11 mouse cellular contexts compared by ENCODE assay signal in genomic region chr1:38242559-38242958, GRCm38 (mm10).
DNase-seq lines count a peak whose midpoint lies in the region; ATAC-seq and TF ChIP-seq lines count a peak whose summit lies in the region.
"Had no signal": no experiment of that assay in that cellular context is flagged by ENCODE, and none has a peak within 500 bp of the region (broad histone marks: within the 10 kb centered on the region; RNA-seq: fewer than 3 reads in every experiment).

No protein-coding gene starts in this region.

- H3K27me3 ChIP-seq in intestine, embryonic 14.5 days (replicated peaks; ENCODE audit: control insufficient read depth, insufficient read depth, low read length): no peaks in the 10 kb centered on the region
- H3K27me3 ChIP-seq in intestine, postnatal 0 days (replicated peaks; ENCODE audit: control insufficient read depth, insufficient read depth, low read length): no peaks in the 10 kb centered on the region
- no peaks in the 10 kb centered on the region for H3K27me3 ChIP-seq in MEL (ENCODE audit: control insufficient read depth in 1 of 2, insufficient read depth in 2 of 2, low read length in 2 of 2)
- H3K27me3 ChIP-seq in liver, embryonic 16.5 days (ENCODE audit: control insufficient read depth, insufficient read depth, low read depth, low read length): no peaks in the 10 kb centered on the region
- H3K27me3 ChIP-seq: CH12.LX; hindbrain, embryonic 12.5 days had no signal

- H3K36me3 ChIP-seq in intestine, embryonic 14.5 days (ENCODE audit: control insufficient read depth, insufficient read depth, low read length): no peaks in the 10 kb centered on the region; the same call in 1 of the 2 replicates
- no peaks in the 10 kb centered on the region; the same call in 1 of the 2 replicates for H3K36me3 ChIP-seq in intestine, postnatal 0 days (ENCODE audit: control insufficient read depth, insufficient read depth)
- peaks cover 0 to 3% of the 10 kb centered on the region in 2 experiments; a peak in 3 of 4 replicates for H3K36me3 ChIP-seq in MEL (ENCODE audit: control insufficient read depth in 1 of 2, insufficient read depth in 2 of 2, low read length in 2 of 2)
- no peaks in the 10 kb centered on the region for H3K36me3 ChIP-seq in liver, embryonic 16.5 days (ENCODE audit: control insufficient read depth, insufficient read depth)
- H3K36me3 ChIP-seq: heart, embryonic 10.5 days; hindbrain, embryonic 12.5 days had no signal

- TF ChIP-seq RAD21 in MEL (IDR thresholded peaks at IDR 0.05; ENCODE audit: low read depth, low read length): no peak

- TF ChIP-seq EP300 in MEL (IDR thresholded peaks at IDR 0.05; ENCODE audit: low read depth in 1 of 2, low read length in 2 of 2): 0 out of 4 replicates have a peak, but pooled peaks of 1 of the 2 experiments have one; percentile 18

- H3K4me2 ChIP-seq in intestine, embryonic 14.5 days (ENCODE audit: low read length): no peak overlapping the region
- H3K4me2 ChIP-seq in intestine, postnatal 0 days (replicated peaks; ENCODE audit: low read depth): no peak overlapping the region
- no peak overlapping the region for H3K4me2 ChIP-seq in liver, embryonic 16.5 days (ENCODE audit: low read depth, low read length)
- H3K4me2 ChIP-seq: hindbrain, embryonic 12.5 days had no signal

- peak; percentile 61 for DNase-seq in intestine, embryonic 14.5 days (ENCODE audit: low spot score)
- peak; percentile 63 for DNase-seq in MEL (ENCODE audit: low read depth, low spot score)
- peak; percentile 84 for DNase-seq in adrenal gland, postnatal 14 days
- no peak for DNase-seq in layer of hippocampus, adult 9-10 months (ENCODE audit: low spot score)
- DNase-seq in layer of hippocampus, adult 9-11 months: no peak
- DNase-seq in B cell, adult 2 months: no peak

- H3K9me3 ChIP-seq in intestine, embryonic 14.5 days (ENCODE audit: control insufficient read depth, low read length): no peaks in the 10 kb centered on the region
- no peaks in the 10 kb centered on the region for H3K9me3 ChIP-seq in intestine, postnatal 0 days (ENCODE audit: control insufficient read depth)
- no peaks in the 10 kb centered on the region for H3K9me3 ChIP-seq in MEL (replicated peaks; ENCODE audit: insufficient read depth, low read length)
- H3K9me3 ChIP-seq in liver, embryonic 16.5 days (replicated peaks; ENCODE audit: control insufficient read depth, low read length): no peaks in the 10 kb centered on the region
- H3K9me3 ChIP-seq: heart, embryonic 10.5 days; hindbrain, embryonic 12.5 days had no signal

- H3K27ac ChIP-seq in intestine, embryonic 14.5 days (ENCODE audit: low read depth): no peak overlapping the region
- no peak overlapping the region for H3K27ac ChIP-seq in intestine, postnatal 0 days (ENCODE audit: low read depth, low read length)
- no peak overlapping the region for H3K27ac ChIP-seq in MEL (ENCODE audit: control insufficient read depth, low read depth, low read length)
- peak overlapping the region; percentile 76 for H3K27ac ChIP-seq in liver, embryonic 16.5 days (ENCODE audit: low read length)
- H3K27ac ChIP-seq: hindbrain, embryonic 12.5 days had no signal

- WGBS in intestine, embryonic 14.5 days: 27% methylated on average over 4 of the region's 4 CpGs
- WGBS in intestine, postnatal 0 days: 17% methylated on average over 4 of the region's 4 CpGs
- WGBS in liver, embryonic 16.5 days (ENCODE audit: insufficient replicate concordance): 15% methylated on average over 4 of the region's 4 CpGs

- 0 out of 2 replicates have a peak, but pooled peaks have one; percentile 35 for ATAC-seq in intestine, embryonic 14.5 days (replicated peaks; ENCODE audit: low FRiP score, low TSS enrichment, low read depth)
- ATAC-seq in intestine, postnatal 0 days: no peak
- ATAC-seq in liver, embryonic 16.5 days (ENCODE audit: low read depth): peak; percentile 93

- H3K9ac ChIP-seq in intestine, embryonic 14.5 days (ENCODE audit: low read length): no peak overlapping the region
- no peak overlapping the region for H3K9ac ChIP-seq in intestine, postnatal 0 days (ENCODE audit: low read depth, low read length)
- no peak overlapping the region for H3K9ac ChIP-seq in MEL (ENCODE audit: control insufficient read depth, low read depth, low read length, poor library complexity, severe bottlenecking)
- H3K9ac ChIP-seq in liver, embryonic 16.5 days (ENCODE audit: low read depth, low read length): no peak overlapping the region
- H3K9ac ChIP-seq: hindbrain, embryonic 12.5 days had no signal

- peaks cover 23% of the 10 kb centered on the region for H3K4me1 ChIP-seq in intestine, embryonic 14.5 days (replicated peaks; ENCODE audit: control insufficient read depth, insufficient read depth, low read length)
- no peaks in the 10 kb centered on the region; the same call in 1 of the 2 replicates for H3K4me1 ChIP-seq in intestine, postnatal 0 days (replicated peaks; ENCODE audit: control insufficient read depth, insufficient read depth, low read length)
- H3K4me1 ChIP-seq in MEL (ENCODE audit: control insufficient read depth in 1 of 2, insufficient read depth in 2 of 2, low read length in 2 of 2): peaks cover 0 to 2% of the 10 kb centered on the region in 2 experiments; a peak in 1 of 4 replicates
- peaks cover 2% of the 10 kb centered on the region; the same call in 1 of the 2 replicates for H3K4me1 ChIP-seq in liver, embryonic 16.5 days (ENCODE audit: control insufficient read depth, low read depth, low read length)

- no peak overlapping the region for H3K4me3 ChIP-seq in intestine, embryonic 14.5 days (ENCODE audit: low read depth, low read length)
- no peak overlapping the region for H3K4me3 ChIP-seq in intestine, postnatal 0 days (ENCODE audit: low read depth, low read length)
- H3K4me3 ChIP-seq in MEL (ENCODE audit: control insufficient read depth in 1 of 2, insufficient read depth in 1 of 2, low read depth in 2 of 2, low read length in 2 of 2): no peak overlapping the region
- H3K4me3 ChIP-seq in liver, embryonic 16.5 days (ENCODE audit: low read depth, low read length): no peak overlapping the region
- H3K4me3 ChIP-seq: heart, embryonic 10.5 days; hindbrain, embryonic 12.5 days had no signal

- no peaks in the 10 kb centered on the region for H3K79me2 ChIP-seq in MEL (ENCODE audit: control insufficient read depth, insufficient read depth, low read length, poor library complexity)

- TF ChIP-seq POLR2A in MEL (IDR thresholded peaks at IDR 0.05; ENCODE audit: control insufficient read depth in 1 of 2, insufficient read depth in 1 of 2, low read depth in 1 of 2, low read length in 2 of 2, poor library complexity in 1 of 2): no peak

- TF ChIP-seq CTCF in intestine, postnatal 0 days (IDR thresholded peaks at IDR 0.05; ENCODE audit: low read depth): no peak
- no peak for TF ChIP-seq CTCF in MEL (IDR thresholded peaks at IDR 0.05 in 2 of 3, conservative IDR thresholded peaks at IDR 0.05 in 1 of 3; ENCODE audit: control insufficient read depth in 1 of 3, insufficient read depth in 1 of 3, low read depth in 2 of 3, low read length in 3 of 3, poor library complexity in 1 of 3, severe bottlenecking in 1 of 3)

TF ChIP-seq in MEL, 35 proteins besides CTCF, POLR2A, EP300 and RAD21:
- no peak for TF ChIP-seq MAFK (IDR thresholded peaks at IDR 0.05; ENCODE audit: borderline replicate concordance, low read depth, low read length)
- no peak for TF ChIP-seq TCF12 (IDR thresholded peaks at IDR 0.05; ENCODE audit: low read depth, low read length)
- no peak for TF ChIP-seq POLR2AphosphoS2 (IDR thresholded peaks at IDR 0.05; ENCODE audit: low read length)
- no peak; the same call in 1 of the 2 replicates for TF ChIP-seq ETS1 (IDR thresholded peaks at IDR 0.05; ENCODE audit: low read depth, low read length)
- TF ChIP-seq NELFE (IDR thresholded peaks at IDR 0.05; ENCODE audit: low read depth, low read length): no peak
- peak; percentile 69 for TF ChIP-seq ZNF384 (IDR thresholded peaks at IDR 0.05; ENCODE audit: low read depth, low read length)
- no peak for TF ChIP-seq MYB (IDR thresholded peaks at IDR 0.05; ENCODE audit: low read depth, low read length)
- TF ChIP-seq GABPA (IDR thresholded peaks at IDR 0.05; ENCODE audit: low read depth, low read length): no peak
- TF ChIP-seq RCOR1 (IDR thresholded peaks at IDR 0.05; ENCODE audit: low read depth, low read length): peak; percentile 87
- no peak for TF ChIP-seq E2F4 (IDR thresholded peaks at IDR 0.05; ENCODE audit: borderline replicate concordance, low read depth, low read length)
- no peak for TF ChIP-seq CHD1 (IDR thresholded peaks at IDR 0.05; ENCODE audit: low read depth, low read length)
- no peak for TF ChIP-seq TBP (IDR thresholded peaks at IDR 0.05; ENCODE audit: low read depth, low read length)
- TF ChIP-seq USF1 (IDR thresholded peaks at IDR 0.05; ENCODE audit: low read depth, low read length): no peak
- no peak for TF ChIP-seq MAZ (IDR thresholded peaks at IDR 0.05; ENCODE audit: low read depth, low read length)
- TF ChIP-seq CHD2 (IDR thresholded peaks at IDR 0.05; ENCODE audit: low read length): no peak
- peak; percentile 57 for TF ChIP-seq TAL1 (IDR thresholded peaks at IDR 0.05; ENCODE audit: low read length)
- TF ChIP-seq KAT2A (conservative IDR thresholded peaks at IDR 0.05; ENCODE audit: low read depth, low read length): no peak
- TF ChIP-seq GATA1 (IDR thresholded peaks at IDR 0.05; ENCODE audit: low read depth, low read length): peak; percentile 53; the same call in 1 of the 2 replicates
- TF ChIP-seq NRF1 (IDR thresholded peaks at IDR 0.05; ENCODE audit: insufficient read depth, low read depth, low read length, poor library complexity, severe bottlenecking): no peak
- TF ChIP-seq ZKSCAN1 (IDR thresholded peaks at IDR 0.05; ENCODE audit: low read depth, low read length): no peak
- TF ChIP-seq HCFC1 (IDR thresholded peaks at IDR 0.05; ENCODE audit: low read depth, low read length): no peak
- TF ChIP-seq BHLHE40 (IDR thresholded peaks at IDR 0.05; ENCODE audit: borderline replicate concordance, low read depth, low read length): peak; percentile 61; the same call in 1 of the 2 replicates

Comparison
In these comparisons a context has a peak if more than half of its experiments do, and no peak if none do; other contexts are left out.
1. DNase-seq: peak in intestine, embryonic 14.5 days (single experiment), MEL (single experiment) and adrenal gland, postnatal 14 days (single experiment); none in layer of hippocampus, adult 9-10 months (single experiment), layer of hippocampus, adult 9-11 months (single experiment) and B cell, adult 2 months (0 of 2).